Mouse (Mus musculus) forebrain, embryonic 10.5 days (tissue): ENCODE data around the gene Rims3. TPM values are rescaled to one million over a fixed set of nuclear protein-coding genes. Genes with fewer than 3 reads are reported as not detected.

Source experiments
- DNase-seq: peaks from one replicate; pipeline ENCODE4 v3.0.0-alpha.2; 2017; ENCODE audit warnings: low spot score; ENCODE audit errors: extremely low spot score
- H3K27ac ChIP-seq: fragments of 300-500 bp; sonication (generic); 2 replicates; pipeline ENCODE4 v1.5.1; 2016; ENCODE audit warnings: mild to moderate bottlenecking
- H3K27me3 ChIP-seq: fragments of 300-500 bp; sonication (generic); 2 replicates; pipeline ENCODE4 v1.6.1; 2016; ENCODE audit warnings: mild to moderate bottlenecking; ENCODE audit not compliant: poor library complexity, severe bottlenecking
- H3K36me3 ChIP-seq: fragments of 300-500 bp; sonication (generic); replicated peaks from 2 replicates; pipeline ENCODE4 v1.6.1; 2016; ENCODE audit warnings: mild to moderate bottlenecking, moderate library complexity
- H3K4me1 ChIP-seq: fragments of 300-500 bp; sonication (generic); 2 replicates; pipeline ENCODE4 v1.6.1; 2016
- H3K4me3 ChIP-seq: fragments of 300-500 bp; sonication (generic); 2 replicates; pipeline ENCODE4 v1.5.1; 2016; ENCODE audit warnings: mild to moderate bottlenecking, moderate library complexity
- H3K9me3 ChIP-seq: fragments of 300-500 bp; sonication (generic); 2 replicates; pipeline ENCODE4 v1.6.1; 2016; ENCODE audit warnings: mild to moderate bottlenecking, moderate library complexity
- WGBS: fragments of 180-500 bp; shearing (Covaris S2); methylation state at CpG from one replicate; pipeline ENCODE4 v1.1.7; 2016; 5-methylcytosine and 5-hydroxymethylcytosine counted together
- polyA plus RNA-seq: library from polyadenylated mRNA; unstranded; fragments of >200 nt; fragmentation: Nextera tagmentation; extraction: Ambion mirVana; gene quantifications from 2 replicates; pipeline ENCODE4 v1.2.1, GENCODE M21; 2016

Rims3 gene
- polyA plus RNA-seq, 1 experiment from 2014 or later: 3.8 TPM

DNA sequence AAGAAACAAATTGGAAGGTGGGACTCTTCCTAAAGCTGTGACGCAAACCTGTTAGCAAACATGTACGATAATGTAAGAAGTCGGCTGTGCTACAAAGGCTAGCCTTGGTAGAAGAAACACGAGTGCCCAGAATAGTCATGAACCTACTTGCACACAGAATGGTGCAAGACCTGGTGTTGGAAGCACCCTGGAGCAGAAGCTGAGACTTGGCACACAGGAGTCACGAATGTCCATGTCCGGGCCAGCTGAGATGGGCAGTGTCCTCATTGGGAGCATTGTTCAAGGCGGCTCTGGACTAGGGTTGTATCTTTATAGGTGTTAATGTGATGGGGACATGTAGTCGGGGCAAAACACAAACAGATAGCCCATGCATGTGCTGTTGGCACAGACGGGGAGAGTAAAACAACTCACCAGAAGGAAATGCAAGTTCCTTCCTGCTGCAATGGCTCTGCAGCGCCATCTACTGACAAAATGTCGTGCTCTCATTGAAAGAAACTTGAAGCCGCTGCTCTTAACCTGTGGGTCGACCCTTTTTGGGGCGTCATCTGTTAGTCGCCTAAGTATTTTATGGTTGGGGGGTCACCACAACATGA is 55.0 kb downstream of the Rims3 start:
- Histone ChIP-seq H3K4me3 (no peak overlapping the region), H3K27ac (no peak overlapping the region), H3K4me1 (no peaks in the 10 kb centered on the region), H3K9me3 (no peaks in the 10 kb centered on the region), H3K27me3 (peaks cover 6% of the 10 kb centered on the region; the same call in 1 of the 2 replicates), H3K36me3 (no peaks in the 10 kb centered on the region)
- DNase-seq: peak; percentile 75
- whole genome bisulfite sequencing: 34% methylated on average over 15 of the region's 15 CpGs

DNA sequence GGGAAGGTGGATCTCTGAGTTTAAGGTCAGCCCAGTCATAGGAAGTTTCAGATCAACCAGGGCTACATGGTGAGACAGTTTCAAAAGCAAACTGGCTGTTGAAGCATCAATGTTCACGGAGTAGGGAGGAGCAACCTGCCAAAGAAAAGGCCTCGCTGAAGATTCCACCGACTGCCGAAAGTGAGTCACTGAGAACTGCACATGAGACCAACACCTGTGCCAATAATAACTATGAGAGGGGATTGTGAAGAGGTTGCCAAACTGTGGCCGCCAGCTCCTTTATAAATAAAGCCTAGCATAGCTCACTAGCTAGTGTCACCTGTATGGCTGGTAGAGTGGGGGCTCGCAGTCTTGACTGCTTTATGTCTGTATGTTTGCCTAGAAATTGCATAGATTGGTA is 56.5 kb downstream of the Rims3 start:
- 84% methylated on average over 6 of the region's 6 CpGs for WGBS
- H3K27me3 ChIP-seq: peaks cover 6% of the 10 kb centered on the region; the same call in 1 of the 2 replicates
- no peak overlapping the region for H3K4me3 ChIP-seq
- DNase-seq: no peak
- no peaks in the 10 kb centered on the region for H3K9me3 ChIP-seq
- H3K36me3 ChIP-seq: no peaks in the 10 kb centered on the region
- no peak overlapping the region for H3K27ac ChIP-seq
- H3K4me1 ChIP-seq: no peaks in the 10 kb centered on the region

GRCm38 (mm10) chr4:120912866-120913265 is 58.2 kb downstream of the Rims3 start:
- H3K27me3 ChIP-seq: peaks cover 6% of the 10 kb centered on the region; the same call in 1 of the 2 replicates

DNA sequence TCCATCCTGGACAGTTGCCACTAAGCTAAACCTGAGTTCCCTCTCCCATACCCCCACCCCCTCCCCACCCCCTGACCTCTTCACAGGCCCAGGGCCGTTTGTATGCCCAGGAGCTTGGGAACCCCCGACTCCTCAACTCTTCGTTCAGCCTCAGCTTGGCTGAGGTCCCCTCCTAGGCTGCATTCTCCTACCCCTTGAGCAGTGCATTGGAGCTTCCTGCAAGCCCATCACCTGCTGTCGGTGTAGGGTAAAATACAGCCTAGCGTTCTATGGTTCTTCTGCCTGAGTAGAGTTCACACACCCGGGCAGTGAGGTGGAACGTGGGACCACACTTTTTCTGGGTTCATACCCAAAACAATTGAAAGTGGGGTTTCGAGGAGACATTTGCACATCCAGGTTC is 58.8 kb downstream of the Rims3 start:
- Histone ChIP-seq H3K36me3 (no peaks in the 10 kb centered on the region), H3K4me3 (no peak overlapping the region), H3K27ac (no peak overlapping the region), H3K4me1 (no peaks in the 10 kb centered on the region), H3K27me3 (peaks cover 6% of the 10 kb centered on the region; the same call in 1 of the 2 replicates), H3K9me3 (no peaks in the 10 kb centered on the region)
- 65% methylated on average over 8 of the region's 8 CpGs for WGBS
- DNase-seq: no peak

More at GRCm38 (mm10) chr4:120912866-120913265, 58.2 kb downstream of the Rims3 start:
- WGBS: 65% methylated on average over 4 of the region's 4 CpGs
- DNase-seq: no peak
- Histone ChIP-seq H3K9me3 (no peaks in the 10 kb centered on the region), H3K4me1 (no peaks in the 10 kb centered on the region), H3K27ac (no peak overlapping the region), H3K36me3 (no peaks in the 10 kb centered on the region), H3K4me3 (no peak overlapping the region)

GRCm38 (mm10) chr4:120913861-120914260 is 59.2 kb downstream of the Rims3 start:
- Histone ChIP-seq H3K9me3 (no peaks in the 10 kb centered on the region), H3K27me3 (peaks cover 6% of the 10 kb centered on the region; the same call in 1 of the 2 replicates), H3K4me1 (no peaks in the 10 kb centered on the region), H3K4me3 (no peak overlapping the region), H3K36me3 (no peaks in the 10 kb centered on the region), H3K27ac (no peak overlapping the region)
- no peak for DNase-seq
- WGBS: 83% methylated on average over 1 of the region's 1 CpGs

- Histone ChIP-seq H3K36me3 (peaks cover 3% of the 10 kb centered on the region), H3K4me1 (no peaks in the 10 kb centered on the region), H3K27me3 (peaks cover 6% of the 10 kb centered on the region; the same call in 1 of the 2 replicates), H3K27ac (no peak overlapping the region), H3K9me3 (no peaks in the 10 kb centered on the region), H3K4me3 (no peak overlapping the region)
- no peak for DNase-seq
- 80% methylated on average over 4 of the region's 4 CpGs for WGBS
Observed at GRCm38 (mm10) chr4:120914501-120914900, 59.9 kb downstream of the Rims3 start.

- Histone ChIP-seq H3K27me3 (no peaks in the 10 kb centered on the region), H3K4me3 (no peak overlapping the region), H3K36me3 (peaks cover 42% of the 10 kb centered on the region), H3K27ac (no peak overlapping the region), H3K9me3 (peaks cover 19% of the 10 kb centered on the region; the same call in 1 of the 2 replicates), H3K4me1 (peaks cover 10% of the 10 kb centered on the region)
- WGBS: 96% methylated on average over 8 of the region's 8 CpGs
- no peak for DNase-seq
Observed at GRCm38 (mm10) chr4:120921461-120921860, 66.8 kb downstream of the Rims3 start.

DNA sequence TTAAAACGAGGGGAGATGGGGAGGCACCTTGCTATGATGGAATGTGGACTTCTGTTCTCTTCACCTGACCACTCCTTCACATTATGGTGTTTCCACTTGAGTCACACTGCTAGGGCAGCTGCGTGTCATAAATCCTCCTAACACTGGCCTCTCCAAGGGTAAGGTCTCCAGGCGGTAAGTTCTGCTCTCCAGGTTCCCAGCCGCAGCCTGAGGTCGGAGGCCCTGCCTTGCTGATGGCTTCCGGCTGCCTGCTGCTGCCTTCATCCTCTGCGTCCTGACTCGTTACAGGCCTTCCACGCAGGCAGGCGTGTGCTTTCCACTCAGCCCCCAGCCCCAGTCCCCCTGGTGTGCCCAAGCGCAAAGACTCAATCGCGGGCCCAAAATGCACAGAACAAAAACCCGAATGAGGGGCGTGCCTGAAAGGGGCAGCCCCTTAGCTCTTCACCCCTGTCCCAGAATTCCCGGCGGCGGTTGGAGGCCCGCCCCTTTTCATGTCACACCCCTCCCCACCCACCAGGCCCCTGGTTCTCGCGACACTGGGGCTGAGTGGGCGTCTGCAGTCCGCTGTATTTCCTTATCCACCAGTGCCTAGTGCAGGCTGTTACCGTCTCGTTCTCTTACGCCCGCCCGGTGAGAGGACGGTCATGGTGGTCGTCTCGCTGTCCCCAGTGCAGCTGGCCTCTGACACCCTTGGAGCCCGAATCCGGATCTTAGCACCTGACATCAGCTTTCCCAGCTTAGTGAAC is 70.1 kb downstream of the Rims3 start, which contains the start of gene Exo5:
Exo5 (minus strand) TSS at position 464 of the 746 bp plus-strand sequence.
- Histone ChIP-seq H3K27ac (peak within 1 kb of the TSS; percentile 91), H3K36me3 (peaks cover 37% of the 10 kb centered on the region), H3K4me3 (peak within 1 kb of the TSS; percentile 72), H3K27me3 (no peaks in the 10 kb centered on the region), H3K9me3 (peaks cover 19% of the 10 kb centered on the region; the same call in 1 of the 2 replicates), H3K4me1 (peaks cover 10% of the 10 kb centered on the region)
- under 1% methylated on average over 33 of the region's 33 CpGs for WGBS
- DNase-seq: peak; percentile 94

- no peak for DNase-seq
- WGBS: 19% methylated on average over 3 of the region's 3 CpGs
- peak overlapping the region; percentile 91 for H3K27ac ChIP-seq
- H3K4me1 ChIP-seq: peaks cover 10% of the 10 kb centered on the region
- H3K36me3 ChIP-seq: peaks cover 32% of the 10 kb centered on the region
- H3K27me3 ChIP-seq: no peaks in the 10 kb centered on the region
- peaks cover 20% of the 10 kb centered on the region for H3K9me3 ChIP-seq
- H3K4me3 ChIP-seq: peak overlapping the region; percentile 72
Observed at GRCm38 (mm10) chr4:120925386-120925785, 70.8 kb downstream of the Rims3 start.

DNA sequence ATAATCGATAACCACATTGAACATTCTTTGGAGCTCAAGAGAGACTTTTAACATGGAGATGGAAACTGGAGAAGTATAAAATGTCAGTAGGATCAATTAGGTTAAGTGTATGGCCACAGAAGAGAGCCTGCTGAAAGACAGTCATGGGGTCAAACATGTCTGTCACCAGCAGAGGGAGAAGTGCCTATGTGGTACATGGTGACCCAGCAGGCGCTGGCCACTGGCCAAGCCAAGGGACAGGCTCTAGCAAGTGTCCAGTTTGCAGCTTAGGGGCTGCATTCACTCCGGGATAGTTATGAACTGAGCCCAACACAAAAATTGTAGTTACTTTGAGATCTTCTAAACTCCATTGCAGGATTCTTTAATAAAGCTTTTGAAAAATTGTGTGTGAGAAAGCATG is 74.1 kb downstream of the Rims3 start:
- no peaks in the 10 kb centered on the region for H3K27me3 ChIP-seq
- H3K4me3 ChIP-seq: no peak overlapping the region
- H3K9me3 ChIP-seq: peaks cover 10% of the 10 kb centered on the region
- WGBS: 87% methylated on average over 3 of the region's 3 CpGs
- H3K36me3 ChIP-seq: peaks cover 15% of the 10 kb centered on the region
- no peak overlapping the region for H3K27ac ChIP-seq
- DNase-seq: no peak
- peaks cover 10% of the 10 kb centered on the region for H3K4me1 ChIP-seq

GRCm38 (mm10) chr4:120930736-120931135 is 76.1 kb downstream of the Rims3 start:
- peaks cover 10% of the 10 kb centered on the region for H3K9me3 ChIP-seq
- WGBS: 95% methylated on average over 18 of the region's 18 CpGs

GRCm38 (mm10) chr4:120935006-120935405 is 80.4 kb downstream of the Rims3 start:
- no peak for DNase-seq
- peaks cover 29% of the 10 kb centered on the region for H3K36me3 ChIP-seq
- H3K27ac ChIP-seq: no peak overlapping the region
- no peak overlapping the region for H3K4me3 ChIP-seq
- 91% methylated on average over 3 of the region's 3 CpGs for WGBS
- H3K4me1 ChIP-seq: no peaks in the 10 kb centered on the region
- H3K27me3 ChIP-seq: no peaks in the 10 kb centered on the region
- peaks cover 10% of the 10 kb centered on the region for H3K9me3 ChIP-seq

More at GRCm38 (mm10) chr4:120930736-120931135, 76.1 kb downstream of the Rims3 start:
- H3K27ac ChIP-seq: no peak overlapping the region
- no peaks in the 10 kb centered on the region for H3K4me1 ChIP-seq
- H3K27me3 ChIP-seq: no peaks in the 10 kb centered on the region
- H3K36me3 ChIP-seq: peaks cover 27% of the 10 kb centered on the region
- no peak for DNase-seq
- no peak overlapping the region for H3K4me3 ChIP-seq
